Mouse (Mus musculus): ENCODE measurements around the gene Rars. TPM values are rescaled to one million over a fixed set of nuclear protein-coding genes. Genes with fewer than 3 reads are reported as not detected.
"Not testable (repeated sequence)": the region's sequence is repeated elsewhere in the genome, so short reads cannot be mapped to it uniquely, and the experiment has no call there.

Rars gene
- polyA plus RNA-seq, 1 experiment from 2014 or later: 73.9 TPM

DNA sequence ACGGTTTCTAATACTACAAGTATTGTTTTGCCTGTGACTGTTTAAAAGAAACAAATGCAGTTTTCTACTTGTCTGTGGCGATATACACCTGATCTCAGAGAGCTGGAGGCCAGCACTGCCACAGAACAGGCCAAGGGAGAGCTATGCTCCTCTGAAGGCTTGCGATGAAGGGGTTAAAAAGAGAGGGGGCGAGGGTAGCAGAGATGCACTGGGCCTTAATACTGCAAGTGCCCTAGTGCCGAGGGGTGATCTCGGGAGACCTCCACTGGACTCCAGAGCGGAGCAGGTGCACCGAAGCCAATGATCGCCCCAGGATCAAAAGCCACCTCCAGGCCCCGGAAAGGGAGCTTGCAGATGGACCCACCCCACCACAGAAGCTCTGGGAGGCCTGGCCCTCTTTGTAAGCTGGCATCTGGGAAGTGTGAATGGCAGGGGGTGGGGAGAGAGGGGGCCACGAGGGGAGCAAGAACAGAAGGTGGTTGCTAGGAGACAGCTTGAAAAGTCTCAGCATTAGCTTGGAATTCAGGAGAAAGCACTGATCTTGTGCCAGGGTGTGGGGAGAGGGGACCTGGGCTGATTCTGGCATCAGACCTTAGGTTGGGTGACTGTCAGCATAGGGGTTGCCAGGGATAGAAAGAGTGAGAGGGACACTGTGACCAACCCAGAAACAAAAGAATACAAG is 22.2 kb upstream of the Rars start:
- WGBS: 16% methylated on average over 11 of the region's 11 CpGs
- Histone ChIP-seq H3K36me3 (peaks cover 13% of the 10 kb centered on the region), H3K4me2 (no peak overlapping the region), H3K27ac (replicated peaks) (peak overlapping the region; percentile 75), H3K4me3 (no peak overlapping the region), H3K27me3 (no peaks in the 10 kb centered on the region), H3K9ac (no peak overlapping the region), H3K4me1 (replicated peaks) (peaks cover 30% of the 10 kb centered on the region), H3K9me3 (no peaks in the 10 kb centered on the region)
- peak; percentile 90 for ATAC-seq (ENCODE audit: low read depth)

DNA sequence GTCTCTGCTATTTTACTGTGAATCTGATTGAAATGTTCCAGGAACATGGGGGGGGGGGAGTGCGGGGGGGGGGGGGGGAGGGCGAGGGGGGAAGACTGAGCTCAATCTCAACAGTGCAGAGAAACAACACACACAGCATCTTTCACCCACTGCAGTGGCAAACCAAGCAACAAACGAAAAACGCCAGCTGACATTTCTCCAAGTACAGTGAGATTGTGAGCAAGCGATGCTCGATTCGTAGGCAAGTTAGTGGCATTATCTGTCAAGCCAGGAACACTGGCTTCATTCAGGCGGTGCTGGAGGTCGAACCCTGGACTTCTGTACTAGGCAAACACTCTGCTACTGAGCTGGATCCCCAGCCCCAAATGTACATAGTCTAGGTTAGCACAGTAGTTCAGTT is 21.3 kb upstream of the Rars start:
- Histone ChIP-seq H3K4me3 (no peak overlapping the region), H3K27ac (replicated peaks) (peak overlapping the region; percentile 75; the same call in 1 of the 2 replicates), H3K4me2 (no peak overlapping the region), H3K9ac (no peak overlapping the region), H3K9me3 (no peaks in the 10 kb centered on the region), H3K36me3 (peaks cover 18% of the 10 kb centered on the region), H3K27me3 (no peaks in the 10 kb centered on the region), H3K4me1 (replicated peaks) (peaks cover 30% of the 10 kb centered on the region)
- ATAC-seq (ENCODE audit: low read depth): no peak
- WGBS: 74% methylated on average over 8 of the region's 9 CpGs

DNA sequence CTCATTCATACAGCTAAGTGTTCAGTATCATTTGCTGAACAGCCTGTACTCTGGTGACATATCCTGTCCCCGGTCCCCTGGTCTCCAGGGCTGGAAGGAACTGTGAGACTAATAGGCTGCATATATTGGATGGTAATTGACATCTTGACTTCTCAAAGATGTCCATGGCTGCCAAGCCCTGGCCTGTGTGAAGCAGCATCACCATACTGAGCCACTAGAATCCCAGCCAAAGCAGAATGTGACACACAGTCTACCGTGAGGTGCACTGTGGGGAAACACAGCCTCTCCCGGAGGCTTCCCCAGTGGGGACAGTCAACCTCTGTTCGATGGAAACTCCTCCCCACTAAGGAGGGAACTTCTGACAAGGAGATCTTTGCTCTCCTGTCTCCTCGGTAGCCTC is 20.6 kb upstream of the Rars start:
- Histone ChIP-seq H3K9ac (no peak overlapping the region), H3K27me3 (no peaks in the 10 kb centered on the region), H3K4me1 (replicated peaks) (peaks cover 26% of the 10 kb centered on the region), H3K36me3 (peaks cover 14% of the 10 kb centered on the region), H3K4me2 (no peak overlapping the region), H3K9me3 (no peaks in the 10 kb centered on the region), H3K27ac (replicated peaks) (no peak overlapping the region), H3K4me3 (no peak overlapping the region)
- 78% methylated on average over 5 of the region's 5 CpGs for WGBS
- ATAC-seq (ENCODE audit: low read depth): no peak

DNA sequence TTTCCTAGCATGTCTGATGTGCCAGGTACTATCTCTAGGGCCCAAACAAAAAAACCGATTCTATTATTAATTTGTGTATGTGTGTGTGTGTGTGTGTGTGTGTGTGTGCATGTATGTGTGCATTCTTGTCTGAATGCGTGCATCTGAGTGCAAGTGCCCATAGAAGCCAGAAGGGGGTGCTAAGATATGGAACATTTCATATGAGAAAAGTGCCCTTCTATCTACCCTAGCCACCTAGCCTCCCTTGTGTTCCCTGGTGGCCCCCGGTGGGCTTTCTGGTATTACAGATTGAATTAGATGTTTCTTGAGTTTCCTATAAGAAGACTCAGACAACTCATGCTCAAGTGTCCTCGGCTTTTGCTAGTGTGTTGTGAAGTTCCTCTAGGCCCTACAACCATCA is 19.3 kb upstream of the Rars start:
- no peak overlapping the region for H3K27ac ChIP-seq (replicated peaks)
- no peak overlapping the region for H3K4me2 ChIP-seq
- WGBS: 98% methylated on average over 4 of the region's 4 CpGs
- H3K4me1 ChIP-seq (replicated peaks): peaks cover 25% of the 10 kb centered on the region
- no peaks in the 10 kb centered on the region for H3K27me3 ChIP-seq
- H3K9ac ChIP-seq: no peak overlapping the region
- no peak overlapping the region for H3K4me3 ChIP-seq
- peaks cover 14% of the 10 kb centered on the region for H3K36me3 ChIP-seq
- no peaks in the 10 kb centered on the region for H3K9me3 ChIP-seq
- no peak for ATAC-seq (ENCODE audit: low read depth)

DNA sequence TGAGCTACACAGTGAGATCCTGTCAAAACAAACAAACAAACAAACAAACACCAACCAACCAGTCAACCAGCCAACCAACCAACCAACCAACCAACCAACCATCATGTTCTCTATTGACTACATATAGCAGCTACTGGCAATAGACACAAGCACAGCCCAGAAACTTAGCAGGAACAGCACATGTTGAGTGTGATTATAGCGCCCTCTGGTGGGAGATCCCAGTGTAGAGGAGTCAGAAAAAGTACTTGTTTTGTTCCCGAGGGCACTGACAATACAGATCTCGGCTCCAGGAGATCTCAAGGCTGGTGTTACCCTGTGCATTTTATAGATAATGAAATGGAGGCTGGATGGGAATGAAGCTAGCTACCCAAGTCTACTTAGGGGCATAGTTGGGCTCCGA is 18.4 kb upstream of the Rars start:
- Histone ChIP-seq H3K4me1 (replicated peaks) (peaks cover 22% of the 10 kb centered on the region), H3K9ac (no peak overlapping the region), H3K36me3 (peaks cover 14% of the 10 kb centered on the region), H3K9me3 (no peaks in the 10 kb centered on the region), H3K4me2 (no peak overlapping the region), H3K4me3 (no peak overlapping the region), H3K27ac (replicated peaks) (no peak overlapping the region), H3K27me3 (no peaks in the 10 kb centered on the region)
- no peak for ATAC-seq (ENCODE audit: low read depth)
- WGBS: 53% methylated on average over 4 of the region's 4 CpGs

DNA sequence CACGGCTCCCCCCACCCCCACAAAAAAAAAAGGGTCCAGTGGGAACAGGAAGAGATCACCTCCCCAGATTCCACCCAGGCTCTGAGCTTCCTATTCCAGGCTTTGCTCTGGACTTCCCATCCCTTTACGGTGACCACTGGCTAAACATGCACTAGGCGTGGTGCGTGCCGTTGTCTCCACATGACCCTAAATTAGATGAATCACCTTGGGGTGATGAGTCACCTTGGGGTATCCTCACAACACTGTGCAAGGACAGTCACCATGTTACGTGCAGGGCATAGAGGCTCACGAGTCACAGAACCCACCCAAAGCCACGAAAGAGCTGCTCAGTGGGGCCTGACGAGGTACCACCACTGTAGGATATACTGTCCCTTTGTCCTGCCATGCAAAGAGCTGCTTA is 10.0 kb upstream of the Rars start:
- Histone ChIP-seq H3K27ac (replicated peaks) (no peak overlapping the region), H3K27me3 (no peaks in the 10 kb centered on the region)

DNA sequence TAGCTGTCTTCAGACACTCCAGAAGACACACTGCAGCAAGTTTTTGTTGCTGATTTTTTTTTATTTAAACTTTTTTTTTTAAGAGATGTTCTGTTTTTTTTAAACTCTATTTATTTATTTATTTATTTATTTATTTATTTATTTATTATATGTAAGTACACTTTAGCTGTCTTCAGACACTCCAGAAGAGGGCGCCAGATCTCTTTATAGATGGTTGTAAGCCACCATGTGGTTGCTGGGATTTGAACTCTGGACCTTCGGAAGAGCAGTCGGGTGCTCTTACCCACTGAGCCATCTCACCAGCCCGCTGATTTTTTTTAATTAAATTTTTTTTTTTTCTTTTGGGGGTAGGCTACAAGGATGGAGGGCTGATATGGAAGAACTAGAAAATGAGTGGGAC is 8.3 kb upstream of the Rars start:
- H3K4me3 ChIP-seq; H3K4me2 ChIP-seq; H3K9me3 ChIP-seq; H3K27me3 ChIP-seq; H3K27ac ChIP-seq (replicated peaks); ATAC-seq (ENCODE audit: low read depth); H3K9ac ChIP-seq: not testable (repeated sequence)
- Histone ChIP-seq H3K4me1 (replicated peaks) (peaks cover 24% of the 10 kb centered on the region), H3K36me3 (peaks cover 12% of the 10 kb centered on the region; the same call in 1 of the 2 replicates)
- 81% methylated on average over 4 of the region's 4 CpGs for WGBS

More for the DNA sequence above, 10.0 kb upstream of the Rars start:
- no peak for ATAC-seq (ENCODE audit: low read depth)
- H3K4me2 ChIP-seq: no peak overlapping the region
- peaks cover 12% of the 10 kb centered on the region; the same call in 1 of the 2 replicates for H3K36me3 ChIP-seq
- no peak overlapping the region for H3K9ac ChIP-seq
- WGBS: 90% methylated on average over 9 of the region's 9 CpGs
- no peak overlapping the region for H3K4me3 ChIP-seq
- no peaks in the 10 kb centered on the region for H3K9me3 ChIP-seq
- H3K4me1 ChIP-seq (replicated peaks): peaks cover 8% of the 10 kb centered on the region

DNA sequence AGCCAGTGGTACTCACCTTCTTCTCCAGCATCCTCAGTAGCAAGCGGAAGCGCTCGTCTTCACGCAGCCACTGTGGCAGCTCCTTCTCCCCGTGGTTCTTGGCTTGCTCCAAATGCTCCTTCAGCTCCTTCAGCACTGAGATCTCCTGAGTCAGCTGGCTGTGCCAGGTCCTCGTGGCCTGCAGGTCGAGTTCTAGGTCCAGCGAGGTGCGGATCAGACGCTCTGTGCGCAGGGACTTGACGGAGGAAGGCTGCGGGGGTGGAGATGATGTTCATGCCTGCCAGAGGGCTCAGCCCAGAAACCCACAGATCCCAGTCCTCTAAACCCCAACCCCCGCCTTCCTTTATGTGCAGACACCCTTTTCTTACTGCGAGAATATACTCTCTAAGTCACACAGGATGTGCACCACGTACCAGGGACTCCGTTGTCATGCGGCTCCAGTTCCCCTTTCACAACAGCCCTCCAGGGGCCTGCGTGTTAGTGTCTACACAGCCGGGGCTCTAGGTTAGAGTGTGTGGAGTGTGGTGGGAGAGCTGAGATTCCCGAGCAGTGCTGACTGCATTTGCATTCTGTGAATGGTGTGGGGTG is 7.5 kb upstream of the Rars start:
- Histone ChIP-seq H3K27ac (replicated peaks) (no peak overlapping the region), H3K4me2 (no peak overlapping the region), H3K9me3 (no peaks in the 10 kb centered on the region), H3K4me1 (replicated peaks) (peaks cover 24% of the 10 kb centered on the region), H3K4me3 (no peak overlapping the region), H3K9ac (no peak overlapping the region), H3K27me3 (no peaks in the 10 kb centered on the region), H3K36me3 (peaks cover 12% of the 10 kb centered on the region; the same call in 1 of the 2 replicates)
- 70% methylated on average over 21 of the region's 21 CpGs for WGBS
- ATAC-seq (ENCODE audit: low read depth): no peak

DNA sequence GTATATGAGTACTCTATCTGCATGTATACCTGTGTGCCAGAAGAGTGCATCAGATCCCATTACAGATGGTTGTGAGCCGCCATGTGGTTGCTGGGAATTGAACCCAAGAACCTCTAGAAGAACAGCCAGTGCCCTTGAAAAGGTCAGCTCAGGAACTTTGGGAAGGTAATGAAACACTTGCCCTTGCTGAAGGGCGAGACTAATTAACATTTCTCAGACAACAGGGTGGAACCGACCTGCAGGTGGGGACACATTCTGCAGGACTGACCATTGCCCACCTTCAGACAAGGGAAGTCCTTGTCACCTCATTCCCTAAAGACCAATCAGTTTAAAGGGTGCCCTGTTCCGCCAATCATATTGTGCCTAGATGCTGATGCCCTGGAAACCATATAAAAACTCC is 6.5 kb upstream of the Rars start:
- ATAC-seq (ENCODE audit: low read depth); H3K9me3 ChIP-seq; H3K9ac ChIP-seq; H3K4me3 ChIP-seq; H3K4me2 ChIP-seq; H3K27me3 ChIP-seq; H3K27ac ChIP-seq (replicated peaks): not testable (repeated sequence)
- 91% methylated on average over 4 of the region's 4 CpGs for WGBS
- Histone ChIP-seq H3K36me3 (peaks cover 12% of the 10 kb centered on the region; the same call in 1 of the 2 replicates), H3K4me1 (replicated peaks) (peaks cover 24% of the 10 kb centered on the region)

DNA sequence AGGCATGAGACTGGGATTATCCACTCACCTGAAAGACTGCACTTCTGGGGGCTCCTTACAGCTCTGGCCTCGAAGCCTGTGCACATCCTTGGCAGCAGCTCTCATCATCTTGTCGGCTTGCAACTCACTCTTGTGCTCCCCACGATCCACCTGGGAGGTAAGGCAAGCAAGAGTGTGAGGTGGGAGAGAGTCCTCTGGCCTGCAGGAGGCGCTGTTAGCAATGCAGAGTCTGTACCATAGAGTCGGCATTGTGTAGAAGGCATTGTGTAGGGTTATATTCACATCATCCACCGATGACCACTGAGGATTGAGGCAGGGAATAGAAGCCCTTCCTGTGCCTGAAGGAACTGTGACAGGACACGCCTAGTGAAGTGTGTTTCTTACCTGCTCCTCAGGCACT is 6.0 kb upstream of the Rars start:
- H3K27ac ChIP-seq (replicated peaks): peak overlapping the region; percentile 29
- ATAC-seq (ENCODE audit: low read depth): no peak
- no peak overlapping the region for H3K4me3 ChIP-seq
- H3K27me3 ChIP-seq: no peaks in the 10 kb centered on the region
- 84% methylated on average over 7 of the region's 7 CpGs for WGBS
- no peaks in the 10 kb centered on the region for H3K9me3 ChIP-seq
- H3K36me3 ChIP-seq: peaks cover 12% of the 10 kb centered on the region; the same call in 1 of the 2 replicates
- peaks cover 24% of the 10 kb centered on the region for H3K4me1 ChIP-seq (replicated peaks)
- H3K9ac ChIP-seq: no peak overlapping the region
- no peak overlapping the region for H3K4me2 ChIP-seq

DNA sequence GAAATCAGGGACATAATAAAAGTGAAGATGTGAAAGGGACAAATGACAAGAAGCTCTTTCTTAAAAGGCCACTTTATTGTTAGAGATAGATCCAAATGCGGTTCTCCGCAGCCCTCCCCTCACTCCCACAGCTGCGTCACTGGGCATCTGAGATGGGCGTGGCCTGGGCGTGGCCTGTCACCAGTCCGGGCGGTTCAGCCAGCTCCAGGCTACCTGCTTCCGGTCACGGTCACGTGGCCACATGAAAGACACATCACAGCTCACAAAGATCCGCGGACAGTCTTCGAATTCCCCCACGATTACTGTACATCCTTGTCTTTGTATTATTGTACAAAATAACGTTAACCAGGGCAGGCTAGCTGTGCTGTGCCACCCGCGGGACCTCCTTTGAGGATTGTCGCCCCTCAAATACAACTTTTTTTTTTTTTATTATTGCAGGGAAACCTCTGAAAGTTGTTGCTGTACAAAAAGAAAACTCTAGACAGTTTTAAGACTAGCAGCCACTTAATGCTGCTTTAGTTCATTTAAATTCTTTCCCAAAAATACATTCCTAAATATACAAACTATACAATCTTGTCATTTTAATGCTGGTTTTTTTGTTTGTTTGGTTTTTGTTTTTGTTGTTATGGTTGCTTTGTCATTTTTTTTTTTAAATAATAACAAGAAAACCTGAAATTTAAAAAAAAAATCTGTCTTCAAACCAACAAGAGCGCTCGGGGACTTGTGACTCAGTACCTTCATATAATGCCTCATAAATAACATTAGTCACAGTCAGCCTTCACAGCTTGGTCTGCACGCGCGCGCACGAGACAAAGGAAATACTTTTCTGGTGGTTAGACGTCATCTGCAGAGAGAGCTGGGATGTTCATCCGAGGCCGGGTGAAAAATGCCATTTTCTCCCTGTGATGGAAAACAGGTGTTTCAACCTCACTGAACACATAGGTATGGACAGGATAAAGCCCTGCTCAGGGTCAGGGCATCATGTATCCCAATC is 4.3 kb upstream of the Rars start:
- Histone ChIP-seq H3K4me2 (peak overlapping the region; percentile 59), H3K9ac (peak overlapping the region; percentile 46), H3K9me3 (no peaks in the 10 kb centered on the region), H3K36me3 (peaks cover 8% of the 10 kb centered on the region; the same call in 1 of the 2 replicates), H3K4me3 (peak overlapping the region; percentile 36), H3K27ac (replicated peaks) (peak overlapping the region; percentile 59; the same call in 1 of the 2 replicates), H3K27me3 (no peaks in the 10 kb centered on the region), H3K4me1 (replicated peaks) (peaks cover 20% of the 10 kb centered on the region)
- 6% methylated on average over 28 of the region's 28 CpGs for WGBS
- ATAC-seq (ENCODE audit: low read depth): peak; percentile 80
